Mouse (Mus musculus): ENCODE results near the gene Arl10. TPM values are rescaled to one million over a fixed set of nuclear protein-coding genes. Genes with fewer than 3 reads are reported as not detected.

The Arl10 gene
- polyA plus RNA-seq, 1 experiment from 2014 or later = 30.1 TPM

- Histone ChIP-seq H3K4me1 (peaks cover 19% of the 10 kb centered on the region), H3K4me3 (peak overlapping the region; percentile 89), H3K27me3 (ENCODE audit: insufficient read depth, poor library complexity, severe bottlenecking) (no peaks in the 10 kb centered on the region), H3K9me3 (no peaks in the 10 kb centered on the region), H3K36me3 (peaks cover 36% of the 10 kb centered on the region), H3K27ac (peak overlapping the region; percentile 93)
- DNase-seq (ENCODE audit: low spot score) = no peak
- 2% methylated on average over 24 of the region's 24 CpGs for WGBS
Measured at GRCm38 (mm10) chr13:54589414-54589995, 14.7 kb downstream of the Arl10 start.

- no peaks in the 10 kb centered on the region for H3K27me3 ChIP-seq (ENCODE audit: insufficient read depth, poor library complexity, severe bottlenecking)
- H3K4me1 ChIP-seq = peaks cover 25% of the 10 kb centered on the region
- peak within 1 kb of the TSS; percentile 89 for H3K4me3 ChIP-seq
- peak within 1 kb of the TSS; percentile 93 for H3K27ac ChIP-seq
- H3K9me3 ChIP-seq = no peaks in the 10 kb centered on the region
- peak; percentile 99 for DNase-seq (ENCODE audit: low spot score)
- WGBS = under 1% methylated on average over 51 of the region's 51 CpGs
- peaks cover 28% of the 10 kb centered on the region for H3K36me3 ChIP-seq
Measured at GRCm38 (mm10) chr13:54589996-54590951, 15.5 kb downstream of the Arl10 start, which contains the start of the genes Nop16 and Higd2a. Nop16 (minus strand) TSS chr13:54590090. Higd2a (plus strand) TSS chr13:54590207.

GRCm38 (mm10) chr13:54591776-54592356 is 17.1 kb downstream of the Arl10 start:
- Histone ChIP-seq H3K27me3 (ENCODE audit: insufficient read depth, poor library complexity, severe bottlenecking) (no peaks in the 10 kb centered on the region), H3K4me1 (peaks cover 40% of the 10 kb centered on the region), H3K36me3 (peaks cover 20% of the 10 kb centered on the region), H3K4me3 (peak overlapping the region; percentile 3; the same call in 1 of the 2 replicates), H3K9me3 (no peaks in the 10 kb centered on the region), H3K27ac (no peak overlapping the region)
- WGBS = 93% methylated on average over 8 of the region's 8 CpGs
- DNase-seq (ENCODE audit: low spot score) = no peak

GRCm38 (mm10) chr13:54593617-54594016 is 18.8 kb downstream of the Arl10 start:
- peaks cover 11% of the 10 kb centered on the region for H3K36me3 ChIP-seq
- H3K27me3 ChIP-seq (ENCODE audit: insufficient read depth, poor library complexity, severe bottlenecking) = no peaks in the 10 kb centered on the region
- H3K4me1 ChIP-seq = peaks cover 56% of the 10 kb centered on the region
- H3K9me3 ChIP-seq = no peaks in the 10 kb centered on the region
- no peak overlapping the region for H3K27ac ChIP-seq
- no peak overlapping the region for H3K4me3 ChIP-seq
- no peak for DNase-seq (ENCODE audit: low spot score)
- WGBS = 85% methylated on average over 11 of the region's 11 CpGs

GRCm38 (mm10) chr13:54596107-54596690 is 21.4 kb downstream of the Arl10 start:
- peak overlapping the region; percentile 69; the same call in 1 of the 2 replicates for H3K27ac ChIP-seq
- WGBS = 43% methylated on average over 8 of the region's 8 CpGs
- DNase-seq (ENCODE audit: low spot score) = no peak
- H3K4me1 ChIP-seq = peaks cover 45% of the 10 kb centered on the region
- no peaks in the 10 kb centered on the region for H3K27me3 ChIP-seq (ENCODE audit: insufficient read depth, poor library complexity, severe bottlenecking)
- no peak overlapping the region for H3K4me3 ChIP-seq
- H3K36me3 ChIP-seq = peaks cover 21% of the 10 kb centered on the region
- no peaks in the 10 kb centered on the region for H3K9me3 ChIP-seq

- H3K27ac ChIP-seq = peak overlapping the region; percentile 69; the same call in 1 of the 2 replicates
Measured at GRCm38 (mm10) chr13:54596870-54597269, 22.1 kb downstream of the Arl10 start.

GRCm38 (mm10) chr13:54598622-54599143 is 23.9 kb downstream of the Arl10 start:
- Histone ChIP-seq H3K27me3 (ENCODE audit: insufficient read depth, poor library complexity, severe bottlenecking) (no peaks in the 10 kb centered on the region), H3K36me3 (peaks cover 19% of the 10 kb centered on the region), H3K4me1 (peaks cover 42% of the 10 kb centered on the region), H3K27ac (no peak overlapping the region), H3K9me3 (no peaks in the 10 kb centered on the region), H3K4me3 (no peak overlapping the region)
- 87% methylated on average over 12 of the region's 12 CpGs for WGBS
- no peak for DNase-seq (ENCODE audit: low spot score)

More at GRCm38 (mm10) chr13:54596870-54597269, 22.1 kb downstream of the Arl10 start:
- H3K36me3 ChIP-seq = peaks cover 21% of the 10 kb centered on the region
- no peaks in the 10 kb centered on the region for H3K9me3 ChIP-seq
- WGBS = 67% methylated on average over 5 of the region's 5 CpGs
- H3K27me3 ChIP-seq (ENCODE audit: insufficient read depth, poor library complexity, severe bottlenecking) = no peaks in the 10 kb centered on the region
- DNase-seq (ENCODE audit: low spot score) = no peak
- peak overlapping the region; percentile 27; the same call in 1 of the 2 replicates for H3K4me3 ChIP-seq
- peaks cover 39% of the 10 kb centered on the region for H3K4me1 ChIP-seq

- 0 out of 2 replicates have a peak overlapping the region, but pooled peaks have one; percentile 1 for H3K27ac ChIP-seq
- no peak for DNase-seq (ENCODE audit: low spot score)
- WGBS = 62% methylated on average over 3 of the region's 3 CpGs
- H3K27me3 ChIP-seq (ENCODE audit: insufficient read depth, poor library complexity, severe bottlenecking) = no peaks in the 10 kb centered on the region
- no peaks in the 10 kb centered on the region for H3K9me3 ChIP-seq
- H3K4me1 ChIP-seq = peaks cover 14% of the 10 kb centered on the region; the same call in 1 of the 2 replicates
- H3K36me3 ChIP-seq = peaks cover 24% of the 10 kb centered on the region
- H3K4me3 ChIP-seq = no peak overlapping the region
Measured at GRCm38 (mm10) chr13:54602639-54603111, 27.9 kb downstream of the Arl10 start.

- DNase-seq (ENCODE audit: low spot score) = no peak
- peaks cover 8% of the 10 kb centered on the region for H3K4me1 ChIP-seq
- H3K27ac ChIP-seq = no peak overlapping the region
- H3K9me3 ChIP-seq = no peaks in the 10 kb centered on the region
- no peak overlapping the region for H3K4me3 ChIP-seq
- no peaks in the 10 kb centered on the region for H3K27me3 ChIP-seq (ENCODE audit: insufficient read depth, poor library complexity, severe bottlenecking)
- peaks cover 21% of the 10 kb centered on the region for H3K36me3 ChIP-seq
Measured at GRCm38 (mm10) chr13:54603501-54603900, 28.7 kb downstream of the Arl10 start.

GRCm38 (mm10) chr13:54604221-54604620 is 29.4 kb downstream of the Arl10 start:
- no peak for DNase-seq (ENCODE audit: low spot score)
- no peaks in the 10 kb centered on the region for H3K9me3 ChIP-seq
- H3K27me3 ChIP-seq (ENCODE audit: insufficient read depth, poor library complexity, severe bottlenecking) = 0 out of 2 replicates have a peak, but pooled peaks cover 1% of the 10 kb centered on the region
- H3K36me3 ChIP-seq = peaks cover 13% of the 10 kb centered on the region; the same call in 1 of the 2 replicates
- peaks cover 13% of the 10 kb centered on the region for H3K4me1 ChIP-seq
- no peak overlapping the region for H3K4me3 ChIP-seq
- WGBS = 67% methylated on average over 4 of the region's 4 CpGs
- H3K27ac ChIP-seq = no peak overlapping the region

- Histone ChIP-seq H3K36me3 (peaks cover 10% of the 10 kb centered on the region; the same call in 1 of the 2 replicates), H3K4me1 (peaks cover 17% of the 10 kb centered on the region), H3K27me3 (ENCODE audit: insufficient read depth, poor library complexity, severe bottlenecking) (peaks cover 10% of the 10 kb centered on the region; the same call in 1 of the 2 replicates), H3K9me3 (no peaks in the 10 kb centered on the region), H3K27ac (no peak overlapping the region), H3K4me3 (no peak overlapping the region)
- DNase-seq (ENCODE audit: low spot score) = no peak
- WGBS = 77% methylated on average over 5 of the region's 5 CpGs
Measured at GRCm38 (mm10) chr13:54605426-54605825, 30.6 kb downstream of the Arl10 start.

- DNase-seq (ENCODE audit: low spot score) = no peak
- WGBS = 75% methylated on average over 5 of the region's 5 CpGs
- H3K4me1 ChIP-seq = peaks cover 28% of the 10 kb centered on the region
- peaks cover 10% of the 10 kb centered on the region; the same call in 1 of the 2 replicates for H3K36me3 ChIP-seq
- H3K27ac ChIP-seq = no peak overlapping the region
- no peak overlapping the region for H3K4me3 ChIP-seq
- H3K27me3 ChIP-seq (ENCODE audit: insufficient read depth, poor library complexity, severe bottlenecking) = peaks cover 16% of the 10 kb centered on the region; the same call in 1 of the 2 replicates
- no peaks in the 10 kb centered on the region for H3K9me3 ChIP-seq
Measured at GRCm38 (mm10) chr13:54607204-54607603, 32.4 kb downstream of the Arl10 start.

Measured in heart, embryonic 10.5 days (tissue).